Mouse (Mus musculus) limb, embryonic 12.5 days (tissue): Measurements from ENCODE around the gene Gm4353. TPM values are rescaled to one million over a fixed set of nuclear protein-coding genes. Genes with fewer than 3 reads are reported as not detected.

Experiments used
- polyA plus RNA-seq: library from polyadenylated mRNA; unstranded; fragments of >200 nt; fragmentation: Nextera tagmentation; extraction: Ambion mirVana; gene quantifications from 2 replicates; pipeline ENCODE4 v1.2.1, GENCODE M21; 2016

Gm4353 gene
- polyA plus RNA-seq, 1 experiment from 2014 or later = 1.6 TPM

Other genes with a start within 250 kb of the Gm4353 start
- 77.9 and 91.5 TPM in 2 replicates for gene Sox6, start 45.8 kb downstream of the Gm4353 start, polyA plus RNA-seq
- 318 and 335 TPM in 2 replicates for gene 1110004F10Rik, start 45.2 kb downstream of the Gm4353 start, polyA plus RNA-seq
- gene Plekha7, start 223.7 kb upstream of the Gm4353 start, polyA plus RNA-seq = 8.6 and 11.4 TPM in 2 replicates
- gene Rps13, start 249.6 kb upstream of the Gm4353 start, polyA plus RNA-seq = 859 and 893 TPM in 2 replicates